Mouse (Mus musculus) liver, adult (tissue): ENCODE results near the gene Iqcf3.

Experiments used
- GATA4 ChIP-seq: IDR thresholded peaks from 2 replicates; pipeline ENCODE4 v1.6.1; 2014; ENCODE audit warnings: mild to moderate bottlenecking, low read length; ENCODE audit not compliant: insufficient replicate concordance

Iqcf3 gene

DNA sequence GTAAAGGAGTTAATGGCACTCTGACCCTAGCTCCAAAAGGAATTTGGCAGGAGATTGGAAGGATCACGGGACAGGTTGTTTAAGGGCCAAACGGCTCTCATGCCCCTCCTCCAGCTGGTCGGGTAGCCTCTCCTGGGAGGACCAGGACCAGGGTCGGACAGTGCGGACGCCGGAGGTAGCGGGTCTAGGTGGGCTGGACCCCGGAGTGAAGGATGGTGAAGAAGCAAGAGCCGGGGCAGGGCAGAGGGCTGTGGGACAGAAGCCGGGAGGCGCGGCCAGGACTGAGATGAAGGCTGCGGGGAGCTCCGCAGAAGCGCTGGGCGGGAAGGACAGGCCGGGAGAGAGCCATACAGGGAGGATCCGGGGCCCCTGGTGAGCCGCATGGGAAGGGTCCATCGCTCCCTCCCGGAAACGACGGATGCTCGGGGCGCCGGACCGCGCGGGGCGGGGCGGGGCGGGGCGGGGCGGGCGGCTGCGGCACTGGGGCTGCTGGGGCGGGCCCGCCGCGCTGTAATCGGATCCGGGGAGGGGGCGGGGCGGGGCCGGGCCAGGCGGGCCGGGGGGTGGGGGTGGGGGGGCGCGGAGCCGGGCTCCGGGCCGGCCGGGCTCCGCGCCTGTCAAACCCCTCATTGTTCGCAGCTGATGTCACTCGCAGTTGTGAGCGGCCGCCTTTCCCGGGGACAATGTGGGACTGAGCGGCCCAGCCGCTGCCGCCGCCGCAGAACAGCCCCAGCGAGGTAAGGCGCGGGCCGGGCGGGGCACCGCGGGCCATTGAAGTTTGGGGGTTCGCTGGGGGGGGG lies 108.0 kb downstream of the Iqcf3 start, which contains the start of gene Pcbp4:
Gene Pcbp4 (plus strand): TSS at position 21 of the 800 bp plus-strand sequence.
- no peak for TF ChIP-seq GATA4
